Mouse (Mus musculus): Measurements from ENCODE around the gene Mfsd11.
A peak's percentile ranks its signal among the peaks of the same experiment; 100 is the strongest.

The Mfsd11 gene

GRCm38 (mm10) chr11:116852291-116852890 lies at the start of gene Mfsd11:
Gene Mfsd11, plus strand, starts transcription at chr11:116852440.
- DNase-seq = peak; percentile 86

GRCm38 (mm10) chr11:116802709-116803108 lies 49.5 kb upstream of the Mfsd11 start:
- DNase-seq = no peak

DNA sequence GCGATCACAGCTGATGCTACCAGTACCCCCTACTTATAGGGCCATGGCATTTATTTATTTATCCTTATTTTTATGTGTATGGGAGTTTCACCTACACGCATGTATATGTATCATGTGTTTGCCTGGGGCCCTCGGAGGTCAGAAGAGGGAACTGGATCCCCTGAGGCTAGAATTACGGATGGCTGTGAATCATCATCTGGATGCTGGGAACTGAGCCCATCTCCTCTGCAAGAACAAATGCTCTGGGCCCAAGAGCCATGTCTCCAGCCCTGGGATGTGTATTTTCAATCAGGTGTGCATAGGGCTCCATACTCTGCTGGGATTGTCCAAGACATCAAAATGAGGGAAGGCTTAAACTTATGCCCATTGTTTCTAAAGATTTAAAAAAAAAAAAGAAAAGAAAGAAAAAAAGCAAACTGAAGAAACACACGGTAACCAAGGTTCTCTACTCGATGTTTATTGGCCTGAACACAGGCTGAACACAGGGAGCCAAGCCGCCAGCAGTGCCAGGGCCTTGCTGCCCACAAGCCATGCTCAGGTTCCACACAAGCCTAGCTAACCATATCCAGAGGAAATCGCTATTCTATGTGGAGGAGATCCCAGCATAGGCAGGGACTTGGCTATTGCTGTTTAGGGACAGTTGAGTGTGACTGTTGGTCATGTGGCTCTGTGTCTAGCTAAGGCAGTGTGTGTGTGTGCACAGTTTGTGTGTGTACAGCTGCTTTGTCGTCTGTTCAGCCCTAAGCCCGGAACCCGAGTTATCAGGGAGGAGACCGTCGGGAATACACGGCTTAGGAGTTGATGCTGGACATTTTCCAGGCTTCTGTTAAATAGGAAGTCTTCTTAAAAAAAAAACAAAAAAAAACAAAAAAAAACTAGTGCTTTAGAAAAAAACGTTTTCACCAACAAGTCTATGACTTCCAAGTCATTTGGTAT lies 45.8 kb upstream of the Mfsd11 start:
- no peak for DNase-seq

DNA sequence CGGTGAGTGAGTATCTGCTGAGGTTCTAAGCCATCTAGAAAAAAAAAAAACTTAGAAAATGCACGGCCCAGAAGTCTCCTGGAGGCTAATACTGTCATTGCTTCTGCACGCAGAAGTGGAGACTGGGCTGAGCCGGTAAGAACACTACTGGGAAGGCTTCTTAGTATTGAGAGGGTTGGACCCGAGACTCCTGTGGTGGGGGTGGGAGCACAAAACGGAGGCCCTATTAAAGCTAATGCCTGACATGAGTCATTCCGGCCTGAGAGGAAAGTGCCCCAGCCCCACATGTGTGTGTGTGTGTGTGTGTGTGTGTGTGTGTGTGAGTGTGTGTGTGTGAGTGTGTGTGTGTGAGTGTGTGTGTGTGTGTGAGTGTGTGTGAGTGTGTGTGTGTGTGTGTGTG lies 45.1 kb upstream of the Mfsd11 start:
- no peak for DNase-seq

DNA sequence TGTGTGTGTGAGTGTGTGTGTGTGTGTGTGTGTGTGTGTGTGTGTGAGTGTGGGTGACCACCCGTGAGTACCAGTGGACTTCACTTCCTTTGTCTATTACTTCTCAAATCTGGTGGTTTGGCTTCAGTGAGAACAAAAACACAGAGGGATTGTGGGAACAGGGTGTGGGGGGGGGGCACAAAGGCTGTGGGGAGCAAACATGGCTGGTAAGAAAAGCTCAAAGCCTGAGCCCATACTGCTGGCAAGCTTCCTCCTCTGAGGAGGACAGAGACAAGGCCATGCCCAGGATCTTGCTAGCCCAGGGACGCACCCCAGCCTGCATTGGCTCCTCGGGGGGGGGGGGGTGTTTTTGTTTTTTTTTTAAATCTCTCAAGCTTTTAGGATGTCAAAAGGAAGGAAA lies 44.7 kb upstream of the Mfsd11 start:
- DNase-seq = no peak

DNA sequence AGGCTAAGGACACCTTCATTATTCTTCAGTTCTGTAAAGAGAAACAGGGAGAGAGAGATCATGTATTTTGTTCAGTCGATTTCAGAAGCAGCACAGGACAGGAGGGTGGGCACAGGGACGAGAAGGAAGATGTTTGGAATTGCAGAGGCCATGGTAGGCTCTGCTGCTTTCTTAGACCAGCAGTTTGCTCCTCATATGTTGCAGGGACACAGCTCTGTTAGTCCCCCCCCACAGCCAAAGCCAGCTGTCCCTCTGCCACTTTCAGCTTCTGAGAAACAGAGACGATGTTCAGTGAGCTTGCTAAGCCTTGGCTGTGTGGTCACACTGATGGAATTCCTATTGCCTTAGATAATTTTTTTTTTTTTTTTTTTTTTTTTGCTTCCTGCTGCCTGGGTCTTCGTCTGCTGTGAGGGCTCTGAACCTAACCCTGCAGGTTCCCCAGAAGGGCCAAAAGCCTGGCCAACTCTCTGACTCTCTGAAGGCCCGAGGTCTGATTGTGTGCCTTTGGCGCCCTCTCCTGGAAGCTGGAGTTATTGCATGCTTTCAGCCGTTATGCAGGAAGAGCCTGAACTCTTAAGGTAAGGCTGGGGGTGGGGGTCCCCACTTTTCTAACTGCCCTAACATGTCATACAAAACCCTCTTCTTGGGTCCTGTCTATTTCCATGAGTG lies 44.2 kb upstream of the Mfsd11 start:
- peak; percentile 79 for DNase-seq

DNA sequence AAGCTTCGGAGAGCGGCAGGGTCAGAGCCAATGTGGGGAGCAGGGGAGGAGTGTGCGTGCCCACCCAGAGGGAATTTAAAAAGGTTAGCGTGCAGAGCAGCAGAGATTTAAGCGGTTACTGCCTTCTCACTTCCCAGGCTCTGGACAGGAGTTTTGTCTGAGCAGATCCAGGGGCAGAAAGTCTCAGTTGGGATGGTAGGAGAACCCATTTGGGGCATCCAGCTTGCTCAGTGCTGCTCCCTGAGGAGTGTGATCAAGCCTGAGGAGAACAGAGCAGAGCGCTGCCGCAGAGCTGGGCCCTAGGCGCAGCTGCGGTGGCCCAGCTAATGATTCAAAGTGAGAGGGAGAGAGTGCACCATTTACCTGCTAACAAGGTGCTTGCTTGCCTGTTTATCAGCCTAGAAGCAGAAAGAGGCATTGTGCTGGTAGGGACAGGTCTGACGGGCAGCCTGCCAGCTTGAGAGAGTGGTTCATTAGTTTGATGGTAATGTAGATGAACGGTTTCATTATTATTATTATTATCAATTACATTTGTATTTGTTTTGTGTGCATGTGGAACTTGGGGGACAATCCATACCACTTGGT lies 43.3 kb upstream of the Mfsd11 start:
- no peak for DNase-seq

DNA sequence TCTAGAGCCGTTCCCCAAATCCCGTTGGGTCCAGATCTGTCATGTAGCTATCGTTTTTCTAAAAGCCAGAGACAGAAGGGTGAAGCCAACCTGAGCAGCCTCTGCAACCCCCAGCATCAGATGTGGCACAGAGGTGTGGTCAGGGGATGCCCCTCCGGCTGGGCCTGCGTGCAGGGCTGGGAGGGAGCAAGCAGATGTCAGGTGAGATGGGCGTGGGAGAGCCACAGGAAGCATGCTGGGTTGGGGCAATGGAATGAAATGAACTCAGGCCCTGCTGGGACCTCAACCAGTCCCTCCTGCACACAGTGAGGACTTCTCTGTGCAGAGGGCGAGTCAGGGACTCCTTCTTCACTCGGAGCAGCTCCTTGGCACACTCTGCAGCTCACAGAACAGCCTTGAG lies 42.7 kb upstream of the Mfsd11 start:
- DNase-seq = no peak

GRCm38 (mm10) chr11:116810528-116810927 lies 41.7 kb upstream of the Mfsd11 start:
- no peak for DNase-seq

GRCm38 (mm10) chr11:116810983-116811901 lies 41.0 kb upstream of the Mfsd11 start:
- peak; percentile 89 for DNase-seq

- DNase-seq = no peak
Measured at GRCm38 (mm10) chr11:116812793-116813529, 39.3 kb upstream of the Mfsd11 start.

GRCm38 (mm10) chr11:116813610-116814009 lies 38.6 kb upstream of the Mfsd11 start:
- no peak for DNase-seq

DNA sequence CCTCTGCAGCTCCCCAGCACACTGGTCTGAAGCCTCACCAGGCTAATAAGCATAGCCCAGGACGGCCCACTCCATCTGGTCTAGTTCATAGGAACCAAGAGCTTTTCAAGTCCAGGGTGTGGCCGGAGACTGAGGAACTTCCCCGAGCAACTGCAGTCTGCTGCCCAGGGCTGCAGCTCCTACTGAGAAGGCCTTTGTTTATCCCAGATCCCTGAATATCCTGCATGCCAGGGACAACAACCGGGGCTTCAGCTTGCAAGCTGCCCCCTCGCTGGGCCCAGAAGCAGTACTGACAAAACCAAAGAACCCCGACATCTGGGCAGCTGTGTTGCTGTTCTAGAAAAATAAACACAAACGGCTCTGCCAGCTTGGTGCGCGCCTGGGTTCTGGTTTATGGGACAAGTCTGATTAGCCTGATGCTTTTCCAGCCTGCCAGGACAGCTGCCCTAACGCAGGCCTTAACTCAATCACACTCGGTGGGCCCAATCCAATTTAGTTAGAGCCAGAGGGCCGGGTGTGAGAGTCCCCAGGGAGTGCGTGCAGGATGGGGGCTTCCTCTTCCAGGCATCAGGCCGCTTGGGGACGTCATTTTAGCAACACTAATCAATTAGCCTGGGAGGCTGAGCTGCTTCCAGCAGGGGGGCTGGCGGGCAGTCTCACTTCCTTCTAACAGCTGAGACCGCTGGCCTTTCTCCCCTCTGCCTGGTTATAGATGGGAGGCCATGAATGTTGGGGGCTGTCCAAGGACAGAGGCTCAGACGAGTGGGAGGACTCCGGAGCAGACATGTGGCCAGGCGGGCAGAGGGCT lies 38.0 kb upstream of the Mfsd11 start:
- no peak for DNase-seq

GRCm38 (mm10) chr11:116814884-116815415 lies 37.3 kb upstream of the Mfsd11 start:
- DNase-seq = no peak

GRCm38 (mm10) chr11:116816769-116817168 lies 35.5 kb upstream of the Mfsd11 start:
- DNase-seq = no peak

DNA sequence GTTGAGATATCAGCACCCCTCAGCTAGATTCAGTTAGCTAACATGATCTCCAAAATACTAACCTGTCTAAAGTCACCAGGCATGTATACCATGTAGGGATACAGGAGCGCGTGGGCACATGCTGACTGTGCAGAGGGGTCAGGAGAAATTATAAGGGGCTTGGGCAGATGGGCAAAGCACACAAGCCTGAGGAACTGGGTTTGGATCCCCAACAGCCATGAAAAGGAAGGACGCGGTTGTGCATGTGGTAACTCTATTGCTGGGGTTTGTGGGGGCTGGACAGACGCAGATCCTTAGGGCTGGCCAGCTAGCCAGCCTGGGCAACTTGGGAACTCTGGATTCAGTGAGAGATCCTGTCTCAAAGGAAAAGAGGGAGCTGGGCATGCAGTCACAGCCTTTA lies 34.7 kb upstream of the Mfsd11 start:
- no peak for DNase-seq

GRCm38 (mm10) chr11:116818722-116819121 lies 33.5 kb upstream of the Mfsd11 start:
- no peak for DNase-seq

DNA sequence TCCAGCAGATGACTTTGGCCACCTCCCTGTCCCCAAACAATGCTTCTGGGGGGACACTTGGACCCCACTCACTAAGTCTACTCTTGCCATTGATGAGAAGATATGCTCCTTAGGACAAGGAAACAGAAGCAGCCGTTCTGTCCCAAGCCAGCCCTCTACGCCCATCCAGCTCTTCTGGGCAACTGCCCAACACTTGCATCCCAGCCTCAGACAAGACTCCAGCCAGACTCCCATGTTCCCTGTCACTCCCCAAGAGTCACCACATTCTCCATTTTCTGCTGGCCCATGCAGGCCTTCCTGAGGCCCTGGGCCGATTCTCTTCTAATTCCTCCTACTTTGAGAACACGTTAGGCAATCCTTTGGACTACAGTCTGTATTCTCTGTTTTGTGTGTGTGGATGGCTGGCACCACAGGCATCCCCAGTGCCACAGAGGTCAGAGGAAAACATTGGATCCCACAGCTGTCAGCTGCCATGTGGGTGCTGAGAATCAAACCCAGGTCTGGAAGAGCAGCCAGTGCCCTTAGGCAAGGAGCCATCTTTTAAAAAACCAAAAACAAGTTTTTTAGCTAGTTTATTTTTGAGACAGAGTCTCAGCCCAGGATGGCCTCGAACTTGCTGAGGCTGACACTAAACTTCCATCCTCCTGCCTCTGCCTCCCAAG lies 32.2 kb upstream of the Mfsd11 start:
- no peak for DNase-seq

DNA sequence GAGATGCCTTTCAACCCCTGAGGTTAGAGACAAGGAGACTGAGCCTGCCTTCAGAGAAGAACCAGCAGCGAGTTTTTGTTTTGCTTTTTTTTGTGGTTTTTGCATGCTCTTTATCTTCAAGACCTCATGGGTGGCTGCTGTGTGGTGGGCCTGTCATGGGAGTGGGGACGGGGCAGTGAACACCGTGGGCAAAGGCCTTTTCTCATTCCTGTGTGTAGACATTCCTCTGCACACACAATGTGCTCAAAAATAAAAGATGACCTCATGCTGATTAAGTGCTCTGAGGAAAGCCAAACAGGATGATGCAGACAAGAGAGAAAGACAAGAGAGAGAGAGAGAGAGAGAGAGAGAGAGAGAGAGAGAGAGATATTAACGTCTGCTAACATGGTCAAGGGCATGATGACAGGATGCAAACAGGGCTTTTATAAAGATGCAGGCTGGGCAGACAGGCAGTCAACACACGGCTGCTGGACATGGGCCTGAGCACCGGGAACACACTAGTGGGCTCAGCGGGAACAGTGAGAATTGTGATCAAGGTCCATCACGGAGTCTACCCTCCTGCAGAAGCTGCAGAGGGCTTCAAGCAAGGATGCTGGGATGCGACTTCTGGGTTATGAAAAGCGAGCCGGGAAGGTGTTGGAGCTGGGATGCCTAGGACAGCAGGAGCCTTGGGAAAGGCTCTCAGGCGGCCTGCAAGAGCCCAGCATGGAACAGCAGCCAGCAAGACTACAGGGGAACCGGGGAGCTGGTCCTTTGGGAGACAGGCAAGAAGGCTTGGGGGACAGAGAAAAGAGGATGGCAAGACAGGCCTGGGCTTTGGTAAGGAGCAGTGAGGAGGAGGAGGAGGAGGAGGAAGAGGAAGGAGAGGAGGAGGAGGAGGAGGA lies 30.9 kb upstream of the Mfsd11 start:
- no peak for DNase-seq
